ENCODE assay signal across 8 mouse cellular contexts in the genomic region with DNA sequence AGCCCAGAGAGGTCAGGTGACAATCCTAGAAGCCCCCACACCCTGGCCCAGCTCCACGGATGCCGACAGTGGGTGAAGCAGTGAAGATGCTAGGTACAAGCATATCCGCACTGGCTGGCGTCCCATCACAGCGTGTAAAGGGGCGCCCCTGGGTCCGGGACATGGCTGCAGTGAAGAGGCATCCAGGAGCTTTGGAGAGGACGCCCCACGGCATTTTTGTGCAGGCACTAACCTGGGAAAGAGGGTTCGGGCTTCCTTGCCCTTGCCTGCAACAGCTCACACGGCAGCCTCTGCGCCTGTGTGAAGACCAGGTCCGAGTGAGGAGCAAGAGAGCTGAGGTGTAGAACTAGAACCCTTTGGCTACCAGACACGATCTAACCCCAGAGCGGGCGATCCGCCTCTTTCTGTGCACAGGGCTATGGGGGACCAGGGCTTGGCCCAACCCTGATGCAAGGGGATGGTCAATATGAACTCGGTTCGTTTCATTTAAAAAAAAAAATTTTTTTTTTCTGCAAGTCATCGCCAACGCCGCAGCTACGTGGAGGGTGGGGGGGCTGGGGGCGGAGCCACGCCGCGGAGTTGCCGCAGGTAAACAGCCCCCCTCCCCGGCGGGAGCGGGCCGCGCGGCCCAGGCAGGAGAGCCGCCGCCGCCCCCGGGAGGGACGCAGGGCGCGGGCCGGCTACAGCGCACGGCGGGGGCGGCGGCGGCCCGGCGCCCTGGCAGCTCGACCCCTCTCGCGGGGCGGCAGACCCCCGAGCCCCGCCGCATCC. TPM values are rescaled to one million over a fixed set of nuclear protein-coding genes. Genes with fewer than 3 reads are reported as not detected.
A peak's percentile ranks its signal among the peaks of the same experiment; 100 is the strongest.
DNase-seq lines count a peak whose midpoint lies in the region; ATAC-seq and TF ChIP-seq lines count a peak whose summit lies in the region.

A gene (plus strand): TSS at position 574 of the 771 bp plus-strand sequence.

- peak within 1 kb of the TSS; percentile 81 for H3K9ac ChIP-seq in forebrain, postnatal 0 days
- peak within 1 kb of the TSS; percentile 84 for H3K9ac ChIP-seq in midbrain, embryonic 14.5 days (replicated peaks; ENCODE audit: low read length)

- H3K4me1 ChIP-seq in forebrain, postnatal 0 days (ENCODE audit: insufficient read depth), result peaks cover 4% of the 10 kb centered on the region; the same call in 1 of the 2 replicates
- peaks cover 17% of the 10 kb centered on the region for H3K4me1 ChIP-seq in midbrain, embryonic 14.5 days (ENCODE audit: control insufficient read depth, insufficient read depth, low read length)

- peak within 1 kb of the TSS; percentile 72 for H3K4me3 ChIP-seq in forebrain, postnatal 0 days (ENCODE audit: low read depth, low read length)
- peak within 1 kb of the TSS; percentile 72 for H3K4me3 ChIP-seq in midbrain, embryonic 14.5 days (replicated peaks; ENCODE audit: low read depth, low read length)

- no peaks in the 10 kb centered on the region for H3K9me3 ChIP-seq in forebrain, postnatal 0 days (ENCODE audit: low read length)
- no peaks in the 10 kb centered on the region for H3K9me3 ChIP-seq in midbrain, embryonic 14.5 days (ENCODE audit: control insufficient read depth, low read length)

- peak; percentile 22 for DNase-seq in CD4-positive, CD25-positive, alpha-beta regulatory T cell, adult 2 months (ENCODE audit: low read depth, low spot score)
- DNase-seq in right cerebral cortex, postnatal 25 days, result peak; percentile 57
- no peak for DNase-seq in right cerebral cortex, adult 18-20 months
- DNase-seq in forebrain, postnatal 0 days, result peak; percentile 60
- no peak for DNase-seq in layer of hippocampus, postnatal 36 days
- peak; percentile 75 for DNase-seq in midbrain, embryonic 14.5 days

- H3K36me3 ChIP-seq in forebrain, postnatal 0 days (ENCODE audit: insufficient read depth), result no peaks in the 10 kb centered on the region; the same call in 1 of the 2 replicates
- no peaks in the 10 kb centered on the region for H3K36me3 ChIP-seq in midbrain, embryonic 14.5 days (ENCODE audit: control insufficient read depth, insufficient read depth, low read length)

- peak within 1 kb of the TSS; percentile 90 for H3K4me2 ChIP-seq in forebrain, postnatal 0 days (ENCODE audit: low read depth)
- peak within 1 kb of the TSS; percentile 88 for H3K4me2 ChIP-seq in midbrain, embryonic 14.5 days (ENCODE audit: low read length)

- no peak for TF ChIP-seq CTCF in forebrain, postnatal 0 days (IDR thresholded peaks at IDR 0.05; ENCODE audit: low read depth)

- no peak for ATAC-seq in CD4-positive, CD25-positive, alpha-beta regulatory T cell, adult 4 months
- peak; percentile 68 for ATAC-seq in forebrain, postnatal 0 days
- 0 out of 2 replicates have a peak, but pooled peaks have one; percentile 38 for ATAC-seq in midbrain, embryonic 14.5 days (ENCODE audit: low FRiP score, low TSS enrichment)
- no peak for ATAC-seq in monocyte, adult 5-6 weeks (replicated peaks; ENCODE audit: insufficient number of reproducible peaks, low FRiP score, low TSS enrichment, poor library complexity, severe bottlenecking)

- H3K27me3 ChIP-seq in forebrain, postnatal 0 days (ENCODE audit: insufficient read depth, low read length), result no peaks in the 10 kb centered on the region
- H3K27me3 ChIP-seq in midbrain, embryonic 14.5 days (ENCODE audit: control insufficient read depth, insufficient read depth, low read length), result no peaks in the 10 kb centered on the region; the same call in 1 of the 2 replicates

- WGBS in forebrain, postnatal 0 days, result under 1% methylated on average over 36 of the region's 57 CpGs
- 1% methylated on average over 30 of the region's 57 CpGs for WGBS in midbrain, embryonic 14.5 days

- H3K27ac ChIP-seq in forebrain, postnatal 0 days (ENCODE audit: low read depth, low read length), result peak within 1 kb of the TSS; percentile 48
- H3K27ac ChIP-seq in midbrain, embryonic 14.5 days (replicated peaks; ENCODE audit: low read depth, low read length), result peak within 1 kb of the TSS; percentile 79

RNA-seq across cellular contexts. Expression of the gene that starts here (rescaled TPM):
- polyA plus RNA-seq in CD4-positive, CD25-positive, alpha-beta regulatory T cell, adult 4 months (2017; shearing (Covaris generic)), result not detected
- 8.1 and 10.7 TPM in 2 replicates for total RNA-seq in forebrain, postnatal 0 days (2014; rRNA removed)
- polyA plus RNA-seq in forebrain, postnatal 0 days (2015; fragmentation: Nextera tagmentation; extraction: Ambion mirVana), result 4.1 and 6.3 TPM in 2 replicates
- total RNA-seq in layer of hippocampus, postnatal 36 days (2021), result 100 to 1,000 TPM; 156 to 159 TPM
- 6.6 and 7.9 TPM in 2 replicates for polyA plus RNA-seq in midbrain, embryonic 14.5 days (2014; fragmentation: Nextera tagmentation; extraction: Ambion mirVana)
- not detected in 3 replicates for total RNA-seq in monocyte, adult 5-6 weeks (2017)

Comparison
In these comparisons a context has a peak if more than half of its experiments do, and no peak if none do; other contexts are left out.
1. RNA of the gene that starts here (total RNA-seq): 156 to 159 TPM in layer of hippocampus, postnatal 36 days; 8.1 to 10.7 TPM in forebrain, postnatal 0 days and not detected in monocyte, adult 5-6 weeks; every median in the first group is over 10 times any median in the second.
2. DNase-seq: peak in CD4-positive, CD25-positive, alpha-beta regulatory T cell, adult 2 months (single experiment), right cerebral cortex, postnatal 25 days (single experiment), forebrain, postnatal 0 days (single experiment) and midbrain, embryonic 14.5 days (single experiment); none in right cerebral cortex, adult 18-20 months (single experiment) and layer of hippocampus, postnatal 36 days (0 of 2).
3. ATAC-seq: peak in forebrain, postnatal 0 days (single experiment) and midbrain, embryonic 14.5 days (single experiment); none in CD4-positive, CD25-positive, alpha-beta regulatory T cell, adult 4 months (single experiment) and monocyte, adult 5-6 weeks (single experiment).